Mouse (Mus musculus): ENCODE results near the gene Sept14.

- peak; percentile 80 for TF ChIP-seq CTCF (IDR thresholded peaks at IDR 0.05; ENCODE audit: low read depth)
- TF ChIP-seq EP300 (IDR thresholded peaks at IDR 0.05; ENCODE audit: low read depth): no peak
These were observed 32.7 kb upstream of the Sept14 start for GRCm38 (mm10) chr5:129740976-129741375.
